Mouse (Mus musculus): ENCODE data around the gene Olfr161. TPM values are rescaled to one million over a fixed set of nuclear protein-coding genes. Genes with fewer than 3 reads are reported as not detected.

Olfr161 gene
- not detected in 2 replicates for polyA plus RNA-seq (2021; fragmentation: Nextera tagmentation)
- long read RNA-seq, experiment 1, result 0 reads
- long read RNA-seq, experiment 2, result 0 reads

DNA sequence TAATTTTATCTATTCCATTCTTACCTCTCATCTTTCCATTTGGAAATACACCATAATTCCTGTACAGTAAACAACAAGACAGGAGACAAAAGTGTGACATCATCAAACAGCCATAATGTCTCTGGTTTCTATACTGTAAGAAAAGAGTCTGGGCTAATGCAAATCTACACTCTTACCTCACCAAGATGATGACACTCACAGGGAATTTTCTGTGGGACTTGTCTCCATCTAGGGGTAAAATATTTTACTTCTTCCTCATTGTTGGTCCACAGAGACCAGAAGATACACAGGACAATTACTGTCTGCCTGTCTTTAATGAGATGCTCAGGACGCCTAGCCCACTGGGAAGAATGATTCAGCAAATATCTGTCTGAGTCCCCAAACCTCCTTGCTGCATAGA lies at the start of gene Olfr161:
Gene Olfr161 (plus strand): TSS at position 352 of the 400 bp plus-strand sequence.

Other genes starting within 250 kb of the Olfr161 start
- not detected in 2 replicates for gene Mefv, start 127.1 kb downstream of the Olfr161 start, polyA plus RNA-seq (2021; fragmentation: Nextera tagmentation)
- gene Zfp263, start 153.1 kb downstream of the Olfr161 start, polyA plus RNA-seq (2021; fragmentation: Nextera tagmentation), result 5.4 and 7.1 TPM in 2 replicates
- gene Olfr15, start 239.8 kb downstream of the Olfr161 start, polyA plus RNA-seq (2021; fragmentation: Nextera tagmentation), result not detected in 2 replicates

Data from left cerebral cortex, adult 6 months (tissue).